Mouse (Mus musculus): Measurements from ENCODE around the gene Sertad3. TPM values are rescaled to one million over a fixed set of nuclear protein-coding genes. Genes with fewer than 3 reads are reported as not detected.

The Sertad3 gene
- polyA plus RNA-seq, 2 experiments, result 32.1 to 32.4 TPM

- 80% methylated on average over 6 of the region's 6 CpGs for WGBS
- H3K4me1 ChIP-seq (ENCODE audit: control insufficient read depth, insufficient read depth, low read length), result no peaks in the 10 kb centered on the region
- no peaks in the 10 kb centered on the region for H3K36me3 ChIP-seq (ENCODE audit: control insufficient read depth, insufficient read depth, low read length)
- no peaks in the 10 kb centered on the region for H3K9me3 ChIP-seq (ENCODE audit: control insufficient read depth, low read length)
- no peak overlapping the region for H3K4me2 ChIP-seq (replicated peaks; ENCODE audit: low read depth, low read length, severe bottlenecking)
- no peak overlapping the region for H3K27ac ChIP-seq (replicated peaks; ENCODE audit: low read depth, low read length)
- H3K4me3 ChIP-seq (replicated peaks; ENCODE audit: low read length), result no peak overlapping the region
- no peaks in the 10 kb centered on the region for H3K27me3 ChIP-seq (ENCODE audit: control insufficient read depth, insufficient read depth, low read length)
- no peak for TF ChIP-seq POLR2A (IDR thresholded peaks at IDR 0.05; ENCODE audit: borderline replicate concordance, extremely low read depth, insufficient read depth, insufficient read length)
- no peak overlapping the region for H3K9ac ChIP-seq (ENCODE audit: low read depth, low read length, severe bottlenecking)
- DNase-seq (ENCODE audit: low spot score) (no peak), ATAC-seq (ENCODE audit: low FRiP score, low read depth) (no peak)
These were observed 13.1 kb upstream of the Sertad3 start for GRCm38 (mm10) chr7:27460477-27460876.

DNA sequence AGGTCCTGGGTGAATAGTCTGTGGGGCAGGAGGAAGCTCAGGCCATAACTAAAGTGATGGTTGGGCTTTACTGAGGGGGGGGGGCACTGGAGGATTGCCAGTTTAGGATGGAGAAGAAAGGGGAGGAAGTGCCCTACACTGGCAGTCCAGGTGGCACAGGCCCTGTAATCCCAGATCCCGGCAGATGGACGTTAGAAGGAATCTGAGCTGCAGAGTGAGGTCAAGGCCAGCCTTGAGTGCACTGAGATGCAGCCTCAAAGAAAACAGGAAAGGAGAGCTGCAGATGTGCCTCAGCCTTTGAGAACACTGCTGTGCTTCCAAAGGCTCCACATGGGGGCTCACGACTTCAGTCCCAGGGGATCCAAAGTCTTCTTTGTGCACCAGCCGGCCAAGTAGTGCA lies 5.9 kb upstream of the Sertad3 start:
- H3K9me3 ChIP-seq (ENCODE audit: control insufficient read depth, low read length), result no peaks in the 10 kb centered on the region
- no peak overlapping the region for H3K4me3 ChIP-seq (replicated peaks; ENCODE audit: low read length)
- peaks cover 4% of the 10 kb centered on the region for H3K4me1 ChIP-seq (ENCODE audit: control insufficient read depth, insufficient read depth, low read length)
- DNase-seq (ENCODE audit: low spot score) (no peak), ATAC-seq (ENCODE audit: low FRiP score, low read depth) (no peak)
- 34% methylated on average over 4 of the region's 4 CpGs for WGBS
- H3K36me3 ChIP-seq (ENCODE audit: control insufficient read depth, insufficient read depth, low read length), result no peaks in the 10 kb centered on the region
- TF ChIP-seq POLR2A (IDR thresholded peaks at IDR 0.05; ENCODE audit: borderline replicate concordance, extremely low read depth, insufficient read depth, insufficient read length), result no peak
- no peak overlapping the region for H3K27ac ChIP-seq (replicated peaks; ENCODE audit: low read depth, low read length)
- H3K9ac ChIP-seq (ENCODE audit: low read depth, low read length, severe bottlenecking), result no peak overlapping the region
- H3K27me3 ChIP-seq (ENCODE audit: control insufficient read depth, insufficient read depth, low read length), result no peaks in the 10 kb centered on the region
- no peak overlapping the region for H3K4me2 ChIP-seq (replicated peaks; ENCODE audit: low read depth, low read length, severe bottlenecking)

- no peak overlapping the region for H3K27ac ChIP-seq (replicated peaks; ENCODE audit: low read depth, low read length)
- H3K4me1 ChIP-seq (ENCODE audit: control insufficient read depth, insufficient read depth, low read length), result peaks cover 10% of the 10 kb centered on the region
- no peaks in the 10 kb centered on the region for H3K9me3 ChIP-seq (ENCODE audit: control insufficient read depth, low read length)
- no peak overlapping the region for H3K4me2 ChIP-seq (replicated peaks; ENCODE audit: low read depth, low read length, severe bottlenecking)
- H3K9ac ChIP-seq (ENCODE audit: low read depth, low read length, severe bottlenecking), result no peak overlapping the region
- no peak for DNase-seq (ENCODE audit: low spot score)
- peaks cover 7% of the 10 kb centered on the region for H3K36me3 ChIP-seq (ENCODE audit: control insufficient read depth, insufficient read depth, low read length)
- no peak for TF ChIP-seq POLR2A (IDR thresholded peaks at IDR 0.05; ENCODE audit: borderline replicate concordance, extremely low read depth, insufficient read depth, insufficient read length)
- no peak overlapping the region for H3K4me3 ChIP-seq (replicated peaks; ENCODE audit: low read length)
- WGBS, result 89% methylated on average over 11 of the region's 11 CpGs
- no peaks in the 10 kb centered on the region for H3K27me3 ChIP-seq (ENCODE audit: control insufficient read depth, insufficient read depth, low read length)
- no peak for ATAC-seq (ENCODE audit: low FRiP score, low read depth)
These were observed 2.0 kb upstream of the Sertad3 start for GRCm38 (mm10) chr7:27471390-27472120.

DNA sequence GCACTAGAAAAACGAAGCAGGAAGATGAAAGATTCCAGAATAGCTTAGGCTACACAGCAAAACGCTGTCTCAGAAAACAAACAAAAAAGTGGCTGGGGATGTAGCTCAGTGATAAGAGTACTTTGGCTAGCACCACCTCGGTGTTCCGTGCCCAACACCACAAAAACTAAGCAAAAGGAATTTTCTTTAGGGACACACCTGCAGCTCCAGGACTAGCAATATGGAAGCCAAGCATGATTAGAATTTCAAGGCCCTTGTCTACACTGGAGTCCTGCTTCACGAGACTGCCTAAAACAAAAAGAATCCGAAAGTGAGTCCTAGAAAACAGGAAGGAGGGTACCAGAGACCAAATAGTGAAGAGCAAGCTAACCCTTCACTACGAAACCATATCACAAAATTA lies 972 bp upstream of the Sertad3 start:
- Histone ChIP-seq H3K36me3 (ENCODE audit: control insufficient read depth, insufficient read depth, low read length) (peaks cover 10% of the 10 kb centered on the region), H3K4me3 (replicated peaks; ENCODE audit: low read length) (peak overlapping the region; percentile 67), H3K27me3 (ENCODE audit: control insufficient read depth, insufficient read depth, low read length) (no peaks in the 10 kb centered on the region), H3K9ac (ENCODE audit: low read depth, low read length, severe bottlenecking) (no peak overlapping the region; the same call in 1 of the 2 replicates), H3K9me3 (ENCODE audit: control insufficient read depth, low read length) (no peaks in the 10 kb centered on the region), H3K4me1 (ENCODE audit: control insufficient read depth, insufficient read depth, low read length) (peaks cover 10% of the 10 kb centered on the region), H3K27ac (replicated peaks; ENCODE audit: low read depth, low read length) (peak overlapping the region; percentile 67), H3K4me2 (replicated peaks; ENCODE audit: low read depth, low read length, severe bottlenecking) (peak overlapping the region; percentile 38)
- 48% methylated on average over 7 of the region's 7 CpGs for WGBS
- ATAC-seq (ENCODE audit: low FRiP score, low read depth), result no peak
- no peak for TF ChIP-seq POLR2A (IDR thresholded peaks at IDR 0.05; ENCODE audit: borderline replicate concordance, extremely low read depth, insufficient read depth, insufficient read length)
- DNase-seq (ENCODE audit: low spot score), result no peak

GRCm38 (mm10) chr7:27473835-27474489 lies 394 bp downstream of the Sertad3 start:
- Histone ChIP-seq H3K4me3 (replicated peaks; ENCODE audit: low read length) (peak overlapping the region; percentile 67), H3K9ac (ENCODE audit: low read depth, low read length, severe bottlenecking) (peak overlapping the region; percentile 62), H3K9me3 (ENCODE audit: control insufficient read depth, low read length) (no peaks in the 10 kb centered on the region), H3K27ac (replicated peaks; ENCODE audit: low read depth, low read length) (peak overlapping the region; percentile 91), H3K36me3 (ENCODE audit: control insufficient read depth, insufficient read depth, low read length) (peaks cover 18% of the 10 kb centered on the region), H3K4me2 (replicated peaks; ENCODE audit: low read depth, low read length, severe bottlenecking) (peak overlapping the region; percentile 38), H3K27me3 (ENCODE audit: control insufficient read depth, insufficient read depth, low read length) (no peaks in the 10 kb centered on the region), H3K4me1 (ENCODE audit: control insufficient read depth, insufficient read depth, low read length) (peaks cover 10% of the 10 kb centered on the region)
- TF ChIP-seq POLR2A (IDR thresholded peaks at IDR 0.05; ENCODE audit: borderline replicate concordance, extremely low read depth, insufficient read depth, insufficient read length), result no peak
- under 1% methylated on average over 34 of the region's 34 CpGs for WGBS
- ATAC-seq (ENCODE audit: low FRiP score, low read depth), result no peak
- no peak for DNase-seq (ENCODE audit: low spot score)
